Mouse (Mus musculus): ENCODE measurements around the gene Fbxw9. TPM values are rescaled to one million over a fixed set of nuclear protein-coding genes. Genes with fewer than 3 reads are reported as not detected.

The Fbxw9 gene
- polyA plus RNA-seq, 1 experiment from 2014 or later = 65.0 TPM

DNA sequence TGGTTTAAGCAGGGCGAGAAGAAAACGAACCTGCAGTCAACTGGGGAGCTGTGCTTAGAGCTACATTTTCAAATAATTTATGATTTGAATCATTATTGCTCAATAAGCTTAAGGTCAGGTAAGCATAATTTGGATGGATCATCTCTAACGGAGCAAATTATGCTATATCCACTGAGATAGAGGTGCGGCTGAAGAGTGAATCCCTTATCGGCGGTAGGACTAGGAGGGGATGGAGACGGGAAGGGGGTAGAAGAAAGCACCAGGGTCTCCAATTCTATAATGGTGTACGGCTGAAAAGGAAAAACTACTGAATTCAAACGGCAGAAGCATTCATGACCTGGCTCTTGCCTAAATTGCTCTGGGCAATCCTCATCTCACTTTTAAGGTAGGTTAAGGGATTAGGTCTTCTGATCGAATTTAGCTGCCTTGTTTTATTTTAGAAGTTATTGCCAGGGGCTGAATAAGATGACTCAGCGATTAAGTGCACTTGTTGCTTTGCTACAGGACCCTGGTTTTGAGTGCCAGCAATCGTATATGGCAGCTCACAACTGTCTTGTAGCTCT lies 24.6 kb upstream of the Fbxw9 start:
- H3K9me3 ChIP-seq (ENCODE audit: control insufficient read depth, low read length) = no peaks in the 10 kb centered on the region
- peak overlapping the region; percentile 98 for H3K4me2 ChIP-seq (ENCODE audit: low read length)
- no peak overlapping the region for H3K9ac ChIP-seq (replicated peaks; ENCODE audit: low read length)
- ATAC-seq (ENCODE audit: low FRiP score, low TSS enrichment) (no peak), DNase-seq (no peak)
- no peak overlapping the region for H3K27ac ChIP-seq (replicated peaks; ENCODE audit: low read depth, low read length)
- WGBS = 7% methylated on average over 12 of the region's 12 CpGs
- H3K4me1 ChIP-seq (ENCODE audit: control insufficient read depth, insufficient read depth, low read length) = peaks cover 24% of the 10 kb centered on the region
- no peaks in the 10 kb centered on the region for H3K27me3 ChIP-seq (ENCODE audit: control insufficient read depth, insufficient read depth, low read length)
- peaks cover 35% of the 10 kb centered on the region for H3K36me3 ChIP-seq (ENCODE audit: control insufficient read depth, insufficient read depth, low read length)
- peak overlapping the region; percentile 81 for H3K4me3 ChIP-seq (replicated peaks; ENCODE audit: low read depth, low read length)

DNA sequence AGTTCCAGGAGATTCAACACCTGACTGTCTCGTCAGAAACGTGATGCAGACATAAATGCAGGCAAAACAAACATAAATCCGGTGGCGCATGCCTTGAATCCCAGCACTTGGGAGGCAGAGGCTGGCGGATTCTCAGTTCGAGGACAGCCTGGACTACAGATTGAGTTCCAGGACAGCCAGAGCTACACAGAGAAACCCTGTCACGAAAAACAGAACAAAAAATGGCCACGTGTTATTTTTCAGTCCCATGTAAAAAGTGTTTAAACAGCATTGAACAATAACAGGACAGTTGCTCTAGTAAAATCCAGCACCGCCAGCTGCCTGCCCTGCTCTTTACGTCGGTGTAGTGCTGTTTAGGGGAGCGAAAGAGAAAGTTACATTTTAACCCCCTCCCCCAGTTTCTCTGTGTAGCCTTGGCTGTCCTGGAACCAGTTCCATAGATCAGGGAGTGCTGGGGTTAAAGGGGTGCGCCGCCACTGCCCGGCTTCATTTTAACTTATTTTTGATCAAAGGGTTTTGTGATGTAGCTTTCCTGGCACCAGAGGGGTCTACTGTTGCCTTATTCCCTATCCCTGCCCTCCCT lies 24.0 kb upstream of the Fbxw9 start:
- peak; percentile 29 for DNase-seq
- no peaks in the 10 kb centered on the region for H3K27me3 ChIP-seq (ENCODE audit: control insufficient read depth, insufficient read depth, low read length)

DNA sequence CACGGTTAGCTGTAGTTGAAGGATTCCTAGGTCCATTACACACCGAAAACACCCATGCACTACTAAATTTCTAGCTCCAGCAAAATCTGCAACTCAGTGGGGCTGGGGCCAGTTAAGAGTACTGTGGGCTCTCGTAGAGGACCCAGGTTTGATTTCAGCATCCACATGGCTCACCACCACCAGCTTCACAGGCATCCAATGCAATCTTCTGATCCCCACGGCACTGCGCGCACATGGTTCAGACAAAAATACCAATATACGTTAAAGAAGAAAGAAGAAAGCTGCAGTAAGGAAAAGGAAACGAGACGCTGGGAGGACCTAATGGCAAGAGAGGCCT lies 23.5 kb upstream of the Fbxw9 start:
- H3K4me3 ChIP-seq (replicated peaks; ENCODE audit: low read depth, low read length) = peak overlapping the region; percentile 81
- H3K4me1 ChIP-seq (ENCODE audit: control insufficient read depth, insufficient read depth, low read length) = peaks cover 24% of the 10 kb centered on the region
- H3K27ac ChIP-seq (replicated peaks; ENCODE audit: low read depth, low read length) = peak overlapping the region; percentile 65
- H3K4me2 ChIP-seq (ENCODE audit: low read length) = peak overlapping the region; percentile 98
- peak overlapping the region; percentile 65 for H3K9ac ChIP-seq (replicated peaks; ENCODE audit: low read length)
- DNase-seq (no peak), ATAC-seq (ENCODE audit: low FRiP score, low TSS enrichment) (peak; percentile 46)
- no peaks in the 10 kb centered on the region for H3K27me3 ChIP-seq (ENCODE audit: control insufficient read depth, insufficient read depth, low read length)
- under 1% methylated on average over 9 of the region's 9 CpGs for WGBS
- H3K36me3 ChIP-seq (ENCODE audit: control insufficient read depth, insufficient read depth, low read length) = peaks cover 36% of the 10 kb centered on the region
- no peaks in the 10 kb centered on the region for H3K9me3 ChIP-seq (ENCODE audit: control insufficient read depth, low read length)

More for the DNA sequence above, 24.0 kb upstream of the Fbxw9 start:
- 1% methylated on average over 15 of the region's 15 CpGs for WGBS
- no peak for ATAC-seq (ENCODE audit: low FRiP score, low TSS enrichment)
- H3K4me1 ChIP-seq (ENCODE audit: control insufficient read depth, insufficient read depth, low read length) = peaks cover 24% of the 10 kb centered on the region
- peak overlapping the region; percentile 81 for H3K4me3 ChIP-seq (replicated peaks; ENCODE audit: low read depth, low read length)
- peak overlapping the region; percentile 98 for H3K4me2 ChIP-seq (ENCODE audit: low read length)
- H3K9ac ChIP-seq (replicated peaks; ENCODE audit: low read length) = peak overlapping the region; percentile 65
- H3K27ac ChIP-seq (replicated peaks; ENCODE audit: low read depth, low read length) = peak overlapping the region; percentile 65; the same call in 1 of the 2 replicates
- H3K36me3 ChIP-seq (ENCODE audit: control insufficient read depth, insufficient read depth, low read length) = peaks cover 35% of the 10 kb centered on the region
- no peaks in the 10 kb centered on the region for H3K9me3 ChIP-seq (ENCODE audit: control insufficient read depth, low read length)

DNA sequence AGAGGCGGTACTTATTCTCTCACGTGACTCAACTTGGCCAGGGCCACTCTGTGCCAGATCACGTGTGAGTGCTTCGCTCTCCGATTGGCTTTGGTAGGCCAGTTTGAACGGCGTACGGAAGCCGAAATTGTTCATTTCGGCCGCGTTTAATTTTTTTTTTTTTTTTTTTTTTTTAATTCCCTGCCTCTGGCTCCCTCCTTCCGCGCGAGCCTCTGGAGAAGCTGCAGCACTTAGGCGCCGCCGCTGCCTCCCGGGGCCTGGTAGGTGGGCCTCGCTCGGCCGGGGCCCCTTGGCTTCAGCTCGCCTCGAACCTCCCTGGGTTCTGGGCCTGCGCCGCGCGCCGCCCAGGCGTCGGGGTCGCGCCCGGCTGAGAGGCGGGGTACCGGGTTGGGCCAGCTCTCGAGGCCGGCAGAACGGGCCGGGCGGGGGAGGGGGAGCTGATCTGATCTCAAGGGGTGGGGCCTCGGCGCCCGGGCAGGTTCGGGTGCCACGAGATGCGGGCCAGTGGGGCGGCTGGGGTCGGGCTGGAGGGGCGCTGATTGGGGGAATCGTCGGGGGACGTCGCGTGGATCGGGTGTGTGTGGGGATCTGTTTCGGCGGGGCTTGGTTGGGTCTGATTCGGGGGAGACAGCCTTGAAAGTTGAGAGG lies 23.0 kb upstream of the Fbxw9 start, which contains the start of gene Tnpo2:
Tnpo2 (plus strand) TSS at position 198 of the 648 bp plus-strand sequence.
- DNase-seq (peak; percentile 96), ATAC-seq (ENCODE audit: low FRiP score, low TSS enrichment) (peak; percentile 94)
- H3K4me1 ChIP-seq (ENCODE audit: control insufficient read depth, insufficient read depth, low read length) = peaks cover 24% of the 10 kb centered on the region
- peak within 1 kb of the TSS; percentile 97 for H3K27ac ChIP-seq (replicated peaks; ENCODE audit: low read depth, low read length)
- peak within 1 kb of the TSS; percentile 98 for H3K4me2 ChIP-seq (ENCODE audit: low read length)
- WGBS = under 1% methylated on average over 59 of the region's 59 CpGs
- peaks cover 36% of the 10 kb centered on the region for H3K36me3 ChIP-seq (ENCODE audit: control insufficient read depth, insufficient read depth, low read length)
- no peaks in the 10 kb centered on the region for H3K27me3 ChIP-seq (ENCODE audit: control insufficient read depth, insufficient read depth, low read length)
- H3K9me3 ChIP-seq (ENCODE audit: control insufficient read depth, low read length) = no peaks in the 10 kb centered on the region
- H3K9ac ChIP-seq (replicated peaks; ENCODE audit: low read length) = peak within 1 kb of the TSS; percentile 87
- H3K4me3 ChIP-seq (replicated peaks; ENCODE audit: low read depth, low read length) = peak within 1 kb of the TSS; percentile 81

DNA sequence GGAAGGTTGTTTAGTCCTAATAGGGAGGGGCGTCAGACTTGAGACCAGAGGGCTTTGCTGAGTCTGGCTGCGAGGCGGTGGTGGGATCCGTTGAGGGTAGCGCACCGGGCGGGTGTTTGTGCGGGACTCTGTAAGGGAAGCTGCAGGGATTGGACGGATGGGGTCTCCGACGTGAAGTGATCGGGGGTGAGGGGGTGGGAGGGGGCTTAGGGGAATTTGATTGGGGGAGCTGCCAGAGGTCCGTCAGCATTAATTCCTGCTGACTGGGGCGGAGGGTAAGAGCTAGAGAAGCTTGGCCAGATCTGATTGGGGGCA lies 22.5 kb upstream of the Fbxw9 start:
- H3K4me3 ChIP-seq (replicated peaks; ENCODE audit: low read depth, low read length) = peak overlapping the region; percentile 81
- peak overlapping the region; percentile 98 for H3K4me2 ChIP-seq (ENCODE audit: low read length)
- H3K27ac ChIP-seq (replicated peaks; ENCODE audit: low read depth, low read length) = peak overlapping the region; percentile 97
- WGBS = under 1% methylated on average over 14 of the region's 14 CpGs
- peaks cover 24% of the 10 kb centered on the region for H3K4me1 ChIP-seq (ENCODE audit: control insufficient read depth, insufficient read depth, low read length)
- ATAC-seq (ENCODE audit: low FRiP score, low TSS enrichment) (peak; percentile 61), DNase-seq (peak; percentile 75)
- no peaks in the 10 kb centered on the region for H3K27me3 ChIP-seq (ENCODE audit: control insufficient read depth, insufficient read depth, low read length)
- peaks cover 37% of the 10 kb centered on the region for H3K36me3 ChIP-seq (ENCODE audit: control insufficient read depth, insufficient read depth, low read length)
- H3K9ac ChIP-seq (replicated peaks; ENCODE audit: low read length) = peak overlapping the region; percentile 87
- no peaks in the 10 kb centered on the region for H3K9me3 ChIP-seq (ENCODE audit: control insufficient read depth, low read length)

DNA sequence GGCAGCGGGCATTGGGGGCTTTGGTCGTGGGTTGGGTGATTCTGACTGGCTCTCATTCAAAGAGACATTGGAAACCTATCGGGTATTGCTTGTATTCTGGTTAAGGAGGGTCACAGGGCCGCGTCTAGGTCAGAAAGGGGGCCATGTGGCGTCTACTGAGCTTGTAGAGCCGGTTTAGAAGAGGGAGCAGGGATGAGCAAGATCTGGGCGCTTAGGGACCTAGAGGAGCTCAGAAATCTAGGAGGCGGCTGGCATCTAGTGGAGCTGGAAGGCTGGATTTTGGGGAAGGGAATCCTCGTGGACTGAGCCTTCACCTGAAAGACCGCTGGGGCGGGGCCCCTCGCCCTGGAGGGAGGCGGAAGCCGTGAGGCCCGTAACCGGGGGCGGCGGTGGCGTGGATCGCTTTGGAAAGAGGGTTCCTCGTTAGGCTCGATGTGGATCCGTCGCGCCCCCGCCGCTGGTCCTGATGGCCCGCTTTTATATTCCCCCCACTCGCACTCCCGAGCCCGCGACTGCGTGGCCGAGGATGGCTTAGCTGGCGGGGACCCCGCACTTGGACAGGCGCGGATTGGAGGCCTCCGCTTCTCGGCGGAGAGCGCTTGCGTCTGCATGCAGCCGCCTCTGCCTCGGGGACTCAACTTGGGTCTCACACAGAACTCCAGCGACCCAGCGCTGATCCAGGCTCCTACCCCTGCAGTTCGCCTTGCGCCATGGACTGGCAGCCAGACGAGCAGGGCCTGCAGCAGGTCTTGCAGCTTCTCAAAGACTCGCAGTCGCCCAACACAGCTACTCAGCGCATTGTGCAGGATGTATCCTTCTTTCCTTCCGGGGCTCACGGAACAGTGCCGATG lies 21.9 kb upstream of the Fbxw9 start:
- ATAC-seq (ENCODE audit: low FRiP score, low TSS enrichment) (no peak), DNase-seq (peak; percentile 61)
- peak overlapping the region; percentile 97 for H3K27ac ChIP-seq (replicated peaks; ENCODE audit: low read depth, low read length)
- H3K4me2 ChIP-seq (ENCODE audit: low read length) = peak overlapping the region; percentile 98
- H3K9me3 ChIP-seq (ENCODE audit: control insufficient read depth, low read length) = no peaks in the 10 kb centered on the region
- H3K36me3 ChIP-seq (ENCODE audit: control insufficient read depth, insufficient read depth, low read length) = peaks cover 36% of the 10 kb centered on the region
- H3K27me3 ChIP-seq (ENCODE audit: control insufficient read depth, insufficient read depth, low read length) = no peaks in the 10 kb centered on the region
- peaks cover 24% of the 10 kb centered on the region for H3K4me1 ChIP-seq (ENCODE audit: control insufficient read depth, insufficient read depth, low read length)
- H3K9ac ChIP-seq (replicated peaks; ENCODE audit: low read length) = peak overlapping the region; percentile 87
- under 1% methylated on average over 56 of the region's 57 CpGs for WGBS
- H3K4me3 ChIP-seq (replicated peaks; ENCODE audit: low read depth, low read length) = peak overlapping the region; percentile 81

DNA sequence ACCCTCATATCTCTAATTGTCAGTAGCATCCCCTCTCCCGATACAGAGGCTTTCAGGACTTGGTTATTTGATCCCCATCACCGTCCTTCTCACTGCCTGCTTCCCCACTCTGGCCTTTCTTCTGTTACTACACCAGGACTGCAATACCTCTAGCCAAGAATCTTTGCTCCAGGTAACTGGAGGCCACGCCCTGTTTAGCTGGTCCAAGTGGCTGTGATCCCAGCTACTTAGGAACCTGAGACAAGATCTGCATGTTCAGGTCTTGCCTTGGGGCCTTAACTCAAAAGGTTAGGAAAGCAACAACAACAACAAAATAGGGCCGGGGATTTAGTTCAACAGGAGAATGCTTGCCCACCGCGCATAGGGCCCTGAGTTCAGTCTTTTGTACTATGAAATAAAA lies 16.2 kb upstream of the Fbxw9 start:
- no peak overlapping the region for H3K4me2 ChIP-seq (ENCODE audit: low read length)
- no peaks in the 10 kb centered on the region for H3K9me3 ChIP-seq (ENCODE audit: control insufficient read depth, low read length)
- peaks cover 4% of the 10 kb centered on the region for H3K4me1 ChIP-seq (ENCODE audit: control insufficient read depth, insufficient read depth, low read length)
- no peaks in the 10 kb centered on the region for H3K27me3 ChIP-seq (ENCODE audit: control insufficient read depth, insufficient read depth, low read length)
- DNase-seq = no peak
- H3K4me3 ChIP-seq (replicated peaks; ENCODE audit: low read depth, low read length) = no peak overlapping the region
- H3K36me3 ChIP-seq (ENCODE audit: control insufficient read depth, insufficient read depth, low read length) = peaks cover 83% of the 10 kb centered on the region
- WGBS = 95% methylated on average over 6 of the region's 6 CpGs
- no peak overlapping the region for H3K27ac ChIP-seq (replicated peaks; ENCODE audit: low read depth, low read length)
- no peak overlapping the region for H3K9ac ChIP-seq (replicated peaks; ENCODE audit: low read length)
- ATAC-seq (ENCODE audit: low FRiP score, low TSS enrichment) = no peak

DNA sequence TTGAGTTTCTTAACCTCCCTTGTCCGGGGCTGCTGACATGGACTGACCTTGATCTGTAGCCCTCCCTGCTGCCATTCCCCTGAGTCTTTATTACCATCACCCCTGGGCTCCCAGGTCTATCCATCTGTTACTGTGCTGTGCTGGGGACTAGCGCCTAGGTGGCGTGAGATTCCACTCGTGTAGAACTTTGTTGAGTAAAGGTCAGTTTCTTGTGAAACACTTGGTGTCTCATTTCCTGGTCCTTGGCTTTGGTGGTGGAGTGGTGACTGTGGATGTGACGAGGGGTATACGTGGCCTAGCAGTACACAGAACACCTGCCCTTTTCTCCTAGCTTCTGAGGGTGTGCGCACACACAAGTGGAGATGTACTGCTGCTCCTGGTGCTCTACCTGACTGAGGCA lies 2.5 kb upstream of the Fbxw9 start:
- 88% methylated on average over 7 of the region's 7 CpGs for WGBS

More for the DNA sequence above, 2.5 kb upstream of the Fbxw9 start:
- Histone ChIP-seq H3K4me1 (ENCODE audit: control insufficient read depth, insufficient read depth, low read length) (peaks cover 17% of the 10 kb centered on the region), H3K9me3 (ENCODE audit: control insufficient read depth, low read length) (no peaks in the 10 kb centered on the region), H3K4me3 (replicated peaks; ENCODE audit: low read depth, low read length) (no peak overlapping the region), H3K4me2 (ENCODE audit: low read length) (no peak overlapping the region), H3K36me3 (ENCODE audit: control insufficient read depth, insufficient read depth, low read length) (peaks cover 50% of the 10 kb centered on the region), H3K9ac (replicated peaks; ENCODE audit: low read length) (no peak overlapping the region), H3K27me3 (ENCODE audit: control insufficient read depth, insufficient read depth, low read length) (no peaks in the 10 kb centered on the region), H3K27ac (replicated peaks; ENCODE audit: low read depth, low read length) (no peak overlapping the region)
- DNase-seq (no peak), ATAC-seq (ENCODE audit: low FRiP score, low TSS enrichment) (no peak)

All from midbrain, embryonic 14.5 days (tissue).